Mouse (Mus musculus) ZHBTc4 (cell line): Measurements from ENCODE around the gene a.
A peak's percentile ranks its signal among the peaks of the same experiment; 100 is the strongest.

Source experiments
- DNase-seq: peaks from one replicate; pipeline ENCODE4 v3.0.0-alpha.2; 2011; ENCODE audit warnings: low read depth, low spot score

a gene

DNA sequence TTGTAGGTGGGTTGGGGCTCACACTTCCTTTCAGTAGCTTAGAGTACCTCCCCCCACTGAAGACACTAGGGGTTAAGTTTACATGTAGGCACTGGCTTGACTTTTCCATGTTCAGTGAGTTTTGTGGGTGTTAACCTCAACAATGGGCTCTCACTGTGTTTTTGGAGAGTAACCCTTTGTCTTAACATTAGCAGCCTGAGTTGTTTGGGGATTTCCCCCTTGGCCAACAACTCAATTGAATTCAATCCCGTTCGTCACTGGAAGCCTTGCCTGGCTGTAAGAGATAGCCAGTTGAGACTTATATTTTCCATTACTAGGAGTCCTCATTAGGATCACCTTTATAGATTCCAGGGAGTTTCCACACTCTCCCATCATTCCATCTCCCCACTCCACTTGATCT is 45.3 kb downstream of the a start:
- DNase-seq = no peak

GRCm38 (mm10) chr2:154848086-154848485 is 56.9 kb downstream of the a start:
- no peak for DNase-seq

- DNase-seq = peak; percentile 62
Measured at GRCm38 (mm10) chr2:154855383-154855782, 64.2 kb downstream of the a start.

GRCm38 (mm10) chr2:154863672-154864071 is 72.5 kb downstream of the a start:
- no peak for DNase-seq

GRCm38 (mm10) chr2:154865696-154866095 is 74.5 kb downstream of the a start:
- no peak for DNase-seq

- DNase-seq = no peak
Measured at GRCm38 (mm10) chr2:154868106-154868505, 76.9 kb downstream of the a start.

DNA sequence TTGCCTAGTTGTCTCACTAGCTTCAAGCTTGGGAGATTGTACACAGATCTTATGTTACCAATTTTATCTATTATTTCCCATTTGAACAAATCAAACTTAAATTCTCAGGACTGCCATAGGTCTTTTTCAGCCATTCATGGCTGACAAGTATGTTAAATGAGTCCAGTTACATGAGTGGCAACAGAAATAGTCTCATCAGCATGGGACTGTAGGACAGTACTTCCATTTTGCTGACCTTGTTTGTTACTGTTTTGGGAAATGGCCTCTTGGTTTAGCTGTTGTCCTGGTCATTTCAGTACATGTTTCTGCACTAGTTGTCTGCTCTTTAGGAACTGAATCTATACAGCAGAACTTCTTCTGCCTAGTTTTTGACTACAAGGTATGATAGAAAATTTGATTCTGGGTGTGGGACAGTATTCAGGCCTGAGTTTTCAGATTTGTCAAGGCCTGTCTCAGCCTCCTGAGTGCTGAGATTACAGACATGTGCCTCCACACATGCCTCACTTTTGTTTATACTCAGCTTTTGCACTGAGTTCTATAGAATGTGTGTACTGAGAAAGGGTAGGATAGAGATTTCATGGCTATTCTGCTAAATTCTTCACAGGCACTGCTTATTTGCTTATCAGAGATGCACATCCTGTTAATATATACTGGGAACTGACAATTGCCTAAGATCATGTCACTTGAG is 78.9 kb downstream of the a start:
- DNase-seq = peak; percentile 53

- DNase-seq = no peak
Measured at GRCm38 (mm10) chr2:154876621-154877020, 85.4 kb downstream of the a start.

- no peak for DNase-seq
Measured at GRCm38 (mm10) chr2:154891585-154891984, 100.4 kb downstream of the a start.

DNA sequence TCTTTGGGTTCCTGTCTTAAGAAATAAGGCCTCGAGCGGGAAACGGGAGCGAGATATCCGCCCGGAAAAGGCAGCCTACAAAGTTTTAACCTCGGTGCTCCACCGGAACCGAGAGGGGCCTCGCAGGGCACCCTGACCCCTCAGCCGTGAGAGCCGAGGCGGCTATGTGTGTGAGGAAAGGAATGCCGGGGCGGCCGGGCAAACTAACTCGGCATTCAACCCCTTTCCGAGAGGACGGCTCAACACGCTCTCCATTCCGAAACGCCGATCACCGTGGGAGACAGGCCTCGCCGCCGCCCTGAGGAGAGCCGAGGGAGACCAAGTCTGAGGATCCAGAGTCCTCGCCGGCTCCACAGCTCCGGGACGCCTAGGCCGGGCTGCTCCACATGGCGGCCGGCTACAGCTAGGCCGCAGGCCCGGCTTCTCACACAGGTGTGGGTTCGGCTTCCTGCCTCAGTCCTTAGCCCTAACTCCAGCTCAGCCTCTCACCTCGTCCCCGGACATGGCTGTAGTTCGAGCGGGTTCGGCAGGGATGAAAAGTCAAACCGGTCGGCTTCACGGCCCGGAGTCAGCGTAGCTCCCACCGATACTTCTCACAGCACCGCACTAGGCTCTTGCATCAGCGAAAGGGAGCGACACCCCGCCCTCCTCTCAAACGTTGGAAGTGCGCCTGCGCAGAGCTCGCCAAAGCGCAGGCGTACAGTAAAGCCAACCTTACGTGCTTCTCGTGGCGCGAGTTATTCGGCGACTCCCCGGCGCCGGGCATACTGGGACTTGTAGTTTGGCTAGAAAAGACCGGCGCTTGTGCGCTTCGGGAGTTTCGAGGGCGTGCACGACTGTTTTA is 101.2 kb downstream of the a start, which contains the start of gene Eif2s2:
TSS of gene Eif2s2 (minus strand) at position 735 of the 844 bp plus-strand sequence.
- DNase-seq = peak; percentile 100

DNA sequence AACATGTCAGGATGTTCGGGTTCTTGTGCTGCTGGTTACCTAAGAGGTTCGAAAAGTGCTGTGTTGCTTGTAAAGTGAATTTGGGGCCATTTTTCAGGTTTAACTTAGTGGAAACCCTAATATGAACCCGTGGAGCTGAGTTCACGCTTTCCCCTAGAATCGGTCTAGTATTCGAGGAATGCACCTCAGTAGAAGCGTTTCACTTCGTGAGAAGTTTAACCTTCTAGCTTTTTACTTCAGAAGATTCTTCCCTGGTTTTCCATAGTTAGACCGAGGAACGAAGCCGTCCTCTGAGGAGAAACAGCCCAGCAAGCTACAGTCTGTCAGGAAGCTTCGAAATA is 101.8 kb downstream of the a start:
- DNase-seq = no peak

DNA sequence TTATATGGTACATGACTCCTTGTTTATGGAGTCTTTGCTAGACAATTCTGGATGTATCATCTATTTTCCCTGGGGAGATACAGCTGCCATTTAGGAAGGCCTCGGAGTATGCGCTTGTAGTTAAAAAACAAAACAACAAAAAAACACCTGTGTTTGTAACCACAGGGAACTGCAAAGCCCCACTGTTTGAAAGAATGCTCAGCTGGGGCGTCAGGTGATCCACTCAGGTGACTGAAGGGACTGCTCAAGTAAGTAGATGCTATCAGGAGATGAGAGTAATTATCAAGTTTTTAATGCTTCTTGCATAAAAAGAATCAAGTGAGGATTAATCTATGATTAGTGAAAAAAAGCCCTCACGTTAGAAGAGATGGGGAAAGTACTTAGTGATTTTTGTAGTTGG is 102.3 kb downstream of the a start:
- DNase-seq = peak; percentile 54

- DNase-seq = peak; percentile 64
Measured at GRCm38 (mm10) chr2:154899004-154899403, 107.8 kb downstream of the a start.

- DNase-seq = peak; percentile 77
Measured at GRCm38 (mm10) chr2:154899412-154899811, 108.2 kb downstream of the a start.

DNA sequence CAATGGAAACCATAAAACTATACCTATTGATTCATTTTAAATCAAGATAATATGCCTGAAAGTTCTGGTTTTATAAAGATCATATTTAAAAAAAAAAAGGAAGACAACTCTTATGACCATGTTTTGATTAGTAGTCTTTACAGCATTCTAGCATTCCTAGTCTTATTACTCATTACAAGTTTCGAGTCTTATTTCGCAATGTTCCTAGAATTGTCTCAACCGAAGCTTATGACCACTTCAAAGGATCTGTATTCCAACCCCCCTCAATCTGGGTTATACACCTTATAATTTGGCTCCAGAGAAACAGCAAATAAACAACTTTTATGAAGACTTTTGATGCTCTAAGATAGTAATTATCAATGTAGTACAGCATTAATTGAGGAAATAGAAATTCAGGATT is 110.9 kb downstream of the a start:
- no peak for DNase-seq

DNA sequence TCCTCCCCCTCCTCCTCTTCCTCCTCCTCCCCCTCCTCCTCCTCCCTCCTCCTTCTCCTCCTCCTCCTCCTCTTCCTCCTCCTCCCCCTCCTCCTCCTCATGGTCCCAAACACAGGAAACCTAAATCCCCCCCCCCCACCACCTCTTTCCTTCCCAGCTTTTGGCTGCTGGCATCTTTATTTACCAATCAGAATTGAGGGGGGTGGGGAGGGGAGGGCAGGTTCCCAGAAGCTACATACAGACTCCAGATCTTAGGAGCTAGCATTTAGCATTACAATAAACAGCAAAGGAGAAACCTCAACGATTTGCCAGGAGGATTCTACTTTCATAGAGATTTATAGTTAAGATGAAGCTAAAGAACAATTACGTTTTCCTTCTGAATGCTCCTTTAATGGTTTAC is 114.6 kb downstream of the a start:
- DNase-seq = peak; percentile 68

DNA sequence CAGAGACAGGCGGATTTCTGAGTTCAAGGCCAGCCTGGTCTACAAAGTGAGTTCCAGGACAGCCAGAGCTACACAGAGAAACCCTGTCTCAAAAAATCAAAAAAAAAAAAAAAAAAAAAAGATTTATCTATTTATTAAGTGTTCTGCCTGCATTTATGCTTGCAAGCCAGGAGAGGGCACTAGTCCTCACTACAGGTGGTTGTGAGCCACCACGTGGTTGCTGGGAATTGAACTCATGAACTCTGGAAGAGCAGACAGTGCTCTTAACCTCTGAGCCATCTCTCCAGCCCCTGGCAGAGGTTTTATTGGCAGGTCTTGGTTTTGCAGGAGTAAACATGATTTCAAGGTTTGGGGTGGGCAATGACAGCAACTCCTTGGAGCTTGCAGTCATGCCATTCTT is 117.0 kb downstream of the a start:
- DNase-seq = peak; percentile 57

GRCm38 (mm10) chr2:154909789-154910188 is 118.6 kb downstream of the a start:
- peak; percentile 64 for DNase-seq

DNA sequence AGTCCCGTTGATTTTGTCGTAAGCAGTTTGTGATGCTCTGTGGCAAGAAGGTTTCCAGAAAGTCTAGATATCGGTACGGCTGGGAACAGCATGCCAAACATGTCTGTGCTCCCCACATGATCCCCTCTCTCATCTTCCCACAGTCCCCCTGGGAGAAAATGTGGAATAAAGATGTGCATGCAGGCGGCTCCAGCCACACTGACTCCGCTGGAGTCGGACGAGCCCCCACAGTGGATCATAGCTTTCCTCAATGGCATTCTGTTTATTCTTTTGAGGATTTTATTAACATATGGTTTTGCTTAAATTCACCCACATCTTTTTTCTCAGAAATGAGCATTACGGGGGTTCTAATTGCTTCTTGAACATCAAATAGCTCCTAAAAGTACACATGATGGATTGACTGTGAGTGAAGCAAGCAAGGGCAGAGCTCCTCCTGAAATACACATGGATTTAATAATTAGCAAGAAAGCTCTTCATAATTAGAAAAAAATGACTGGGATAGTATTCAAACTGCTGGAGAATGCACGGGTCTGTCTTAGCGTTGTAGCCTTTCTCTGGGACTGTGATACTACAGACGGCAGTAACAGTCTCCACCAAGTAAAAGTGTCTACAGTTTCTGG is 124.8 kb downstream of the a start:
- no peak for DNase-seq

DNA sequence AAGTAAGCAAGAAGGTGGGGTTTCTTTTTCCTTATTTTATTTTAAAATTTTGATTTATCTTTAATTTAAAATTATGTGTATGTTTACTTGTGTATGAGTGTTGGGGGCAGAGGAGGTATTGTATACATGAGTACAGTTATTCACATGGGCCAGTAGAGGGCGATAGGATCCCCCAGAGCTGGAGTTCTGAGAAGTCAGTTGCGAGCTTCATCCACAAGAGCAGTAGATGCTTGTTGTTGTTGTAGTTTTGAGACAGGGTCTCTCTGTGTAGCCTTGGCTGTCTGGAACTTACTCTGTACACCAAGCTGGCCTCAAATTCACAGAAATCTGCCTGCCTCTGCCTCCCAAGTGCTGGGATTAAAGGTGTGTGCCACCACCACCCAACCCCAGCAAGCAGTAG is 125.3 kb downstream of the a start:
- DNase-seq = peak; percentile 78

DNA sequence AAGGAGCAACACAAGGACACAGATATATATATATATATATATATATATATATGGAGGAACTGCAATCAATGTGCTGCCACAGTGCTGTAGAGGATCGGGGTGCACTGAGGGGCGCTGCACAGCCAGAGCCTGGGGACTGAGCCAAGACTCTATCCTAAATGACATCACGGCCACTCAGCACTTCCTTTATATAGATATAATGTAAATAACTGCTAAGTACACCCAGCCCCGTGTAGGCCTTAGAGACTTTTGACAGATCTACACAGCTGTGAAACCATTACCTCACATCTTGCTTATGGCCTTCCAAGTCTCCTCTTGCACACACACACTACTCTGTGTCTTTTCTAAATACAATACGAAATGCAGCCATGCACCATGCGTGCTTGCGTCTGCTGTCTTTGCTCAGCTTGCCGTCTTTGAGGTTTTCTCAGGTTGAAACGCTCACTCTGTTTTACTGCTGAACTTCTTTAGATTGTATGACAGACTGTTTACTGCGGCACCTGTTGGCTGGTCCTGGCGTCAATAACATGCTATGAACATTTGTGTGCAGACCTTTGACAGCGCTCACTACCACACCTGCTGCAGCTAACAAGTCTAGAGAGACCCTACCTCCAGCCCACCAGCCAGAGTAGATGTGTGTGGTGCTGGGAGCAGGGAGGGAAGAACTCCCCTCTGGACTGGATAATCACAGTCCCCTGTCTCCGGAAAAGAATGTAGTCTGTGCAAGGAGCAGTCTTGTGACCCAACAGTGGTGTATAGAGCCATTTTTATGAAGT is 126.9 kb downstream of the a start:
- no peak for DNase-seq

DNA sequence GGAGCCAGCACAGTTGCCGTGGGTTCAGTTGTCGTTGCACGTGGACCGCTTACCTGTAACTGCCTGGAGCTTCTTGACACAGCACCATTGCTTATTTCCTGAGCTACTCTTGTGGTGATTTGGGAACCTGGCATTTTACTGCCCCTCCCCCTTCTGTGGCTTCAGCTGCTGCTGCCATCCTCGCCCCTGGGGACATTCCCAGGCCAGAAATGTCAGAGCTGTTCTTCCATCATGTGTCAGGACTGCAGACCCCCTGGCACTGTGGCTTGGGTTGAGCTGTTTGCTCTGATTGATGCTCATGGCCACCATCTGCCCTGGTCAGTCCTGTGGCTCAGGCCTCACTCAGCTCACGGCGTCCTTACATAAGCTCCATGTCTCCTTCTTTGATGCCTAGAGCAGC is 129.7 kb downstream of the a start:
- no peak for DNase-seq
